Mouse (Mus musculus): ENCODE measurements around the gene Cela3a. TPM values are rescaled to one million over a fixed set of nuclear protein-coding genes. Genes with fewer than 3 reads are reported as not detected.

Gene Cela3a
- total and polyA plus RNA-seq, 3 experiments = not detected

GRCm38 (mm10) chr4:137388059-137388794 is 21.4 kb downstream of the Cela3a start:
- peaks cover 0 to 4% of the 10 kb centered on the region in 2 experiments; a peak in 1 of 4 replicates for H3K36me3 ChIP-seq (ENCODE audit: control insufficient read depth in 1 of 2, insufficient read depth in 2 of 2, low read length in 2 of 2)
- H3K27me3 ChIP-seq (ENCODE audit: control insufficient read depth in 1 of 2, insufficient read depth in 2 of 2, low read length in 2 of 2) = no peaks in the 10 kb centered on the region
- DNase-seq (ENCODE audit: low read depth, low spot score) = peak; percentile 95
- H3K27ac ChIP-seq (ENCODE audit: control insufficient read depth, low read depth, low read length) = peak overlapping the region; percentile 93
- no peaks in the 10 kb centered on the region for H3K9me3 ChIP-seq (replicated peaks; ENCODE audit: insufficient read depth, low read length)
- H3K9ac ChIP-seq (ENCODE audit: control insufficient read depth, low read depth, low read length, poor library complexity, severe bottlenecking) = peak overlapping the region; percentile 88
- peak overlapping the region; percentile 75 to 87 for H3K4me3 ChIP-seq (ENCODE audit: control insufficient read depth in 1 of 2, insufficient read depth in 1 of 2, low read depth in 2 of 2, low read length in 2 of 2)
- H3K79me2 ChIP-seq (ENCODE audit: control insufficient read depth, insufficient read depth, low read length, poor library complexity) = peaks cover 11% of the 10 kb centered on the region; the same call in 1 of the 2 replicates
- no peaks in the 10 kb centered on the region; a peak in 1 of 4 replicates for H3K4me1 ChIP-seq (ENCODE audit: control insufficient read depth in 1 of 2, insufficient read depth in 2 of 2, low read length in 2 of 2)
- TF ChIP-seq POLR2A (IDR thresholded peaks at IDR 0.05; ENCODE audit: control insufficient read depth in 1 of 2, insufficient read depth in 1 of 2, low read depth in 1 of 2, low read length in 2 of 2, poor library complexity in 1 of 2) (peak in 1 of 2 experiments; percentile 86; a peak in 3 of 4 replicates), E2F4 (IDR thresholded peaks at IDR 0.05; ENCODE audit: borderline replicate concordance, low read depth, low read length) (no peak; the same call in 1 of the 2 replicates), MEF2A (IDR thresholded peaks at IDR 0.05; ENCODE audit: extremely low read depth, insufficient replicate concordance, low read depth, low read length, poor library complexity, severe bottlenecking) (no peak), ZKSCAN1 (IDR thresholded peaks at IDR 0.05; ENCODE audit: low read depth, low read length) (no peak), CHD1 (IDR thresholded peaks at IDR 0.05; ENCODE audit: low read depth, low read length) (no peak), TBP (IDR thresholded peaks at IDR 0.05; ENCODE audit: low read depth, low read length) (peak; percentile 91), ZMIZ1 (IDR thresholded peaks at IDR 0.05; ENCODE audit: low read depth, low read length) (peak; percentile 76), BHLHE40 (IDR thresholded peaks at IDR 0.05; ENCODE audit: borderline replicate concordance, low read depth, low read length) (no peak), UBTF (IDR thresholded peaks at IDR 0.05; ENCODE audit: borderline replicate concordance, insufficient read depth, low read depth, low read length) (no peak), POLR2AphosphoS5 (IDR thresholded peaks at IDR 0.05; ENCODE audit: borderline replicate concordance, low read depth, low read length) (no peak; the same call in 1 of the 2 replicates), USF1 (IDR thresholded peaks at IDR 0.05; ENCODE audit: low read depth, low read length) (no peak), MYC (IDR thresholded peaks at IDR 0.05; ENCODE audit: low read depth, low read length) (peak; percentile 83), ZNF384 (IDR thresholded peaks at IDR 0.05; ENCODE audit: low read depth, low read length) (no peak), NELFE (IDR thresholded peaks at IDR 0.05; ENCODE audit: low read depth, low read length) (no peak; the same call in none of the 2 replicates), MAFK (IDR thresholded peaks at IDR 0.05; ENCODE audit: borderline replicate concordance, low read depth, low read length) (no peak), ELF1 (IDR thresholded peaks at IDR 0.05; ENCODE audit: low read depth, low read length) (peak; percentile 95), USF2 (IDR thresholded peaks at IDR 0.05; ENCODE audit: borderline replicate concordance in 1 of 2, insufficient read depth in 1 of 2, low read depth in 1 of 2, low read length in 2 of 2) (no peak), RCOR1 (IDR thresholded peaks at IDR 0.05; ENCODE audit: low read depth, low read length) (no peak), MYB (IDR thresholded peaks at IDR 0.05; ENCODE audit: low read depth, low read length) (no peak), NRF1 (IDR thresholded peaks at IDR 0.05; ENCODE audit: insufficient read depth, low read depth, low read length, poor library complexity, severe bottlenecking) (no peak), CTCF (IDR thresholded peaks at IDR 0.05 in 2 of 3, conservative IDR thresholded peaks at IDR 0.05 in 1 of 3; ENCODE audit: control insufficient read depth in 1 of 3, insufficient read depth in 1 of 3, low read depth in 2 of 3, low read length in 3 of 3, poor library complexity in 1 of 3, severe bottlenecking in 1 of 3) (no peak), RAD21 (IDR thresholded peaks at IDR 0.05; ENCODE audit: low read depth, low read length) (no peak), TAL1 (IDR thresholded peaks at IDR 0.05; ENCODE audit: low read length) (no peak), MXI1 (IDR thresholded peaks at IDR 0.05; ENCODE audit: low read depth, low read length) (peak; percentile 83; the same call in 1 of the 2 replicates), MAX (IDR thresholded peaks at IDR 0.05; ENCODE audit: low read length) (peak; percentile 52; the same call in 1 of the 2 replicates), EP300 (IDR thresholded peaks at IDR 0.05; ENCODE audit: low read depth in 1 of 2, low read length in 2 of 2) (0 out of 4 replicates have a peak, but pooled peaks of 1 of the 2 experiments have one; percentile 26), ETS1 (IDR thresholded peaks at IDR 0.05; ENCODE audit: low read depth, low read length) (no peak), SMC3 (IDR thresholded peaks at IDR 0.05; ENCODE audit: low read depth, low read length) (0 out of 2 replicates have a peak, but pooled peaks have one; percentile 9), SIN3A (IDR thresholded peaks at IDR 0.05; ENCODE audit: low read length) (peak; percentile 93), TCF12 (IDR thresholded peaks at IDR 0.05; ENCODE audit: low read depth, low read length) (peak; percentile 66), MAZ (IDR thresholded peaks at IDR 0.05; ENCODE audit: low read depth, low read length) (no peak), HCFC1 (IDR thresholded peaks at IDR 0.05; ENCODE audit: low read depth, low read length) (peak; percentile 91), JUND (IDR thresholded peaks at IDR 0.05; ENCODE audit: low read depth, low read length) (no peak), KAT2A (conservative IDR thresholded peaks at IDR 0.05; ENCODE audit: low read depth, low read length) (peak; percentile 57; the same call in 1 of the 2 replicates), ZC3H11A (IDR thresholded peaks at IDR 0.05; ENCODE audit: low read depth, low read length) (no peak)

All from MEL (cell line).